Mouse (Mus musculus): ENCODE data around the gene Alk. TPM values are rescaled to one million over a fixed set of nuclear protein-coding genes. Genes with fewer than 3 reads are reported as not detected.

Alk gene
- polyA plus RNA-seq, 1 experiment = not detected

- no peak for TF ChIP-seq CTCF (IDR thresholded peaks at IDR 0.05; ENCODE audit: insufficient read depth, low read depth, low read length)
- TF ChIP-seq POLR2A (IDR thresholded peaks at IDR 0.05; ENCODE audit: insufficient read depth, low read depth, low read length) = no peak
- Histone ChIP-seq H3K27ac (ENCODE audit: insufficient read depth, low read depth, low read length) (no peak overlapping the region), H3K4me3 (ENCODE audit: insufficient read depth, low read depth, low read length) (no peak overlapping the region), H3K4me1 (ENCODE audit: control insufficient read depth, insufficient read depth, low read length) (0 out of 2 replicates have a peak, but pooled peaks cover under 1% of the 10 kb centered on the region)
These were observed 662.4 kb downstream of the Alk start for GRCm38 (mm10) chr17:71942052-71942451.

- TF ChIP-seq POLR2A (IDR thresholded peaks at IDR 0.05; ENCODE audit: insufficient read depth, low read depth, low read length) (no peak), CTCF (IDR thresholded peaks at IDR 0.05; ENCODE audit: insufficient read depth, low read depth, low read length) (no peak)
- Histone ChIP-seq H3K4me3 (ENCODE audit: insufficient read depth, low read depth, low read length) (no peak overlapping the region), H3K4me1 (ENCODE audit: control insufficient read depth, insufficient read depth, low read length) (no peaks in the 10 kb centered on the region), H3K27ac (ENCODE audit: insufficient read depth, low read depth, low read length) (no peak overlapping the region)
- WGBS = 77% methylated on average over 6 of the region's 6 CpGs
These were observed 663.0 kb downstream of the Alk start for GRCm38 (mm10) chr17:71941436-71941835.

GRCm38 (mm10) chr17:71936681-71937080, 667.7 kb downstream of the Alk start:
- Histone ChIP-seq H3K4me3 (ENCODE audit: insufficient read depth, low read depth, low read length) (no peak overlapping the region), H3K4me1 (ENCODE audit: control insufficient read depth, insufficient read depth, low read length) (no peaks in the 10 kb centered on the region), H3K27ac (ENCODE audit: insufficient read depth, low read depth, low read length) (no peak overlapping the region)
- TF ChIP-seq CTCF (IDR thresholded peaks at IDR 0.05; ENCODE audit: insufficient read depth, low read depth, low read length) (no peak), POLR2A (IDR thresholded peaks at IDR 0.05; ENCODE audit: insufficient read depth, low read depth, low read length) (no peak)

- WGBS = 96% methylated on average over 10 of the region's 10 CpGs
- Histone ChIP-seq H3K4me1 (ENCODE audit: control insufficient read depth, insufficient read depth, low read length) (no peaks in the 10 kb centered on the region), H3K4me3 (ENCODE audit: insufficient read depth, low read depth, low read length) (no peak overlapping the region), H3K27ac (ENCODE audit: insufficient read depth, low read depth, low read length) (no peak overlapping the region)
- TF ChIP-seq CTCF (IDR thresholded peaks at IDR 0.05; ENCODE audit: insufficient read depth, low read depth, low read length) (no peak), POLR2A (IDR thresholded peaks at IDR 0.05; ENCODE audit: insufficient read depth, low read depth, low read length) (no peak)
These were observed 668.6 kb downstream of the Alk start for GRCm38 (mm10) chr17:71935837-71936236.

- Histone ChIP-seq H3K4me1 (ENCODE audit: control insufficient read depth, insufficient read depth, low read length) (no peaks in the 10 kb centered on the region), H3K27ac (ENCODE audit: insufficient read depth, low read depth, low read length) (no peak overlapping the region), H3K4me3 (ENCODE audit: insufficient read depth, low read depth, low read length) (no peak overlapping the region)
- 75% methylated on average over 3 of the region's 3 CpGs for WGBS
- no peak for TF ChIP-seq CTCF (IDR thresholded peaks at IDR 0.05; ENCODE audit: insufficient read depth, low read depth, low read length)
- no peak for TF ChIP-seq POLR2A (IDR thresholded peaks at IDR 0.05; ENCODE audit: insufficient read depth, low read depth, low read length)
These were observed 669.1 kb downstream of the Alk start for GRCm38 (mm10) chr17:71935336-71935735.

GRCm38 (mm10) chr17:71914941-71915340, 689.5 kb downstream of the Alk start:
- H3K27ac ChIP-seq (ENCODE audit: insufficient read depth, low read depth, low read length) = no peak overlapping the region
- H3K4me3 ChIP-seq (ENCODE audit: insufficient read depth, low read depth, low read length) = no peak overlapping the region
- WGBS = 91% methylated on average over 5 of the region's 5 CpGs
- TF ChIP-seq POLR2A (IDR thresholded peaks at IDR 0.05; ENCODE audit: insufficient read depth, low read depth, low read length) = no peak
- TF ChIP-seq CTCF (IDR thresholded peaks at IDR 0.05; ENCODE audit: insufficient read depth, low read depth, low read length) = no peak
- H3K4me1 ChIP-seq (ENCODE audit: control insufficient read depth, insufficient read depth, low read length) = no peaks in the 10 kb centered on the region

- WGBS = 71% methylated on average over 3 of the region's 3 CpGs
- no peaks in the 10 kb centered on the region for H3K4me1 ChIP-seq (ENCODE audit: control insufficient read depth, insufficient read depth, low read length)
- H3K27ac ChIP-seq (ENCODE audit: insufficient read depth, low read depth, low read length) = no peak overlapping the region
- H3K4me3 ChIP-seq (ENCODE audit: insufficient read depth, low read depth, low read length) = no peak overlapping the region
- TF ChIP-seq POLR2A (IDR thresholded peaks at IDR 0.05; ENCODE audit: insufficient read depth, low read depth, low read length) = no peak
- no peak for TF ChIP-seq CTCF (IDR thresholded peaks at IDR 0.05; ENCODE audit: insufficient read depth, low read depth, low read length)
These were observed 689.9 kb downstream of the Alk start for GRCm38 (mm10) chr17:71914541-71914940.

GRCm38 (mm10) chr17:71913188-71913587, 691.2 kb downstream of the Alk start:
- WGBS = 88% methylated on average over 3 of the region's 3 CpGs
- Histone ChIP-seq H3K27ac (ENCODE audit: insufficient read depth, low read depth, low read length) (no peak overlapping the region), H3K4me1 (ENCODE audit: control insufficient read depth, insufficient read depth, low read length) (no peaks in the 10 kb centered on the region)

GRCm38 (mm10) chr17:71909107-71909506, 695.3 kb downstream of the Alk start:
- Histone ChIP-seq H3K4me1 (ENCODE audit: control insufficient read depth, insufficient read depth, low read length) (no peaks in the 10 kb centered on the region), H3K27ac (ENCODE audit: insufficient read depth, low read depth, low read length) (no peak overlapping the region), H3K4me3 (ENCODE audit: insufficient read depth, low read depth, low read length) (no peak overlapping the region)
- no peak for TF ChIP-seq POLR2A (IDR thresholded peaks at IDR 0.05; ENCODE audit: insufficient read depth, low read depth, low read length)
- no peak for TF ChIP-seq CTCF (IDR thresholded peaks at IDR 0.05; ENCODE audit: insufficient read depth, low read depth, low read length)
- 60% methylated on average over 3 of the region's 3 CpGs for WGBS

More at GRCm38 (mm10) chr17:71913188-71913587, 691.2 kb downstream of the Alk start:
- H3K4me3 ChIP-seq (ENCODE audit: insufficient read depth, low read depth, low read length) = no peak overlapping the region
- no peak for TF ChIP-seq POLR2A (IDR thresholded peaks at IDR 0.05; ENCODE audit: insufficient read depth, low read depth, low read length)
- TF ChIP-seq CTCF (IDR thresholded peaks at IDR 0.05; ENCODE audit: insufficient read depth, low read depth, low read length) = no peak

GRCm38 (mm10) chr17:71881369-71881768, 723.1 kb downstream of the Alk start:
- Histone ChIP-seq H3K4me3 (ENCODE audit: insufficient read depth, low read depth, low read length) (no peak overlapping the region), H3K4me1 (ENCODE audit: control insufficient read depth, insufficient read depth, low read length) (0 out of 2 replicates have a peak, but pooled peaks cover 3% of the 10 kb centered on the region), H3K27ac (ENCODE audit: insufficient read depth, low read depth, low read length) (no peak overlapping the region)
- TF ChIP-seq CTCF (IDR thresholded peaks at IDR 0.05; ENCODE audit: insufficient read depth, low read depth, low read length) = no peak
- TF ChIP-seq POLR2A (IDR thresholded peaks at IDR 0.05; ENCODE audit: insufficient read depth, low read depth, low read length) = no peak
- WGBS = 93% methylated on average over 6 of the region's 6 CpGs
